Mouse (Mus musculus) heart, embryonic 15.5 days (tissue): ENCODE measurements at regions not wholly inside any gene's neighbourhood (a gene's known extent, or its start where the extent isn't known, plus 50 kb on each side); places are given as distances from the start of the nearest gene placed in this dataset.
"Not testable (repeated sequence)": the region's sequence is repeated elsewhere in the genome, so short reads cannot be mapped to it uniquely, and the experiment has no call there.

Experiments used
- ATAC-seq: fragments of 200-750 bp; cut with Nextera tagmentation; replicated peaks from 2 replicates; pipeline ENCODE4 v1.8.0; 2017; ENCODE audit warnings: low read depth, moderate TSS enrichment; ENCODE audit not compliant: insufficient number of reproducible peaks, insufficient read depth, low FRiP score
- H3K27ac ChIP-seq: fragments of 300-500 bp; sonication (generic); 2 replicates; pipeline ENCODE4 v1.5.1; 2015; ENCODE audit warnings: mild to moderate bottlenecking, inconsistent platforms
- H3K27me3 ChIP-seq: fragments of 300-500 bp; sonication (generic); 2 replicates; pipeline ENCODE4 v1.6.1; 2015; ENCODE audit warnings: inconsistent platforms
- H3K36me3 ChIP-seq: fragments of 300-500 bp; sonication (generic); 2 replicates; pipeline ENCODE4 v1.6.1; 2015; ENCODE audit warnings: mild to moderate bottlenecking, inconsistent platforms
- H3K4me1 ChIP-seq: fragments of 300-500 bp; sonication (generic); replicated peaks from 2 replicates; pipeline ENCODE4 v1.6.1; 2015; ENCODE audit warnings: inconsistent platforms
- H3K4me2 ChIP-seq: fragments of 300-500 bp; sonication (generic); 2 replicates; pipeline ENCODE4 v1.6.1; 2015; ENCODE audit warnings: inconsistent platforms, mild to moderate bottlenecking, moderate library complexity
- H3K4me3 ChIP-seq: fragments of 300-500 bp; sonication (generic); 2 replicates; pipeline ENCODE4 v1.5.1; 2015; ENCODE audit warnings: mild to moderate bottlenecking, inconsistent platforms
- H3K9ac ChIP-seq: fragments of 300-500 bp; sonication (generic); 2 replicates; pipeline ENCODE4 v1.6.1; 2015; ENCODE audit warnings: mild to moderate bottlenecking, inconsistent platforms
- H3K9me3 ChIP-seq: fragments of 300-500 bp; sonication (generic); replicated peaks from 2 replicates; pipeline ENCODE4 v1.6.1; 2016; ENCODE audit warnings: inconsistent platforms
- WGBS: fragments of 180-500 bp; shearing (Covaris S2); methylation state at CpG from one replicate; pipeline ENCODE4 v1.1.7; 2015; ENCODE audit warnings: mixed read lengths; 5-methylcytosine and 5-hydroxymethylcytosine counted together

- WGBS: 82% methylated on average over 4 of the region's 4 CpGs
- no peaks in the 10 kb centered on the region for H3K9me3 ChIP-seq
- no peak overlapping the region for H3K4me3 ChIP-seq
- H3K4me1 ChIP-seq: no peaks in the 10 kb centered on the region
- no peak overlapping the region for H3K27ac ChIP-seq
- ATAC-seq: no peak
- H3K9ac ChIP-seq: no peak overlapping the region
- no peak overlapping the region for H3K4me2 ChIP-seq
- H3K36me3 ChIP-seq: no peaks in the 10 kb centered on the region
- no peaks in the 10 kb centered on the region for H3K27me3 ChIP-seq
These were observed 1453.2 kb upstream of the Gje1 start for GRCm38 (mm10) chr10:16171251-16171650.

GRCm38 (mm10) chr10:16159542-16159941 lies 1441.5 kb upstream of the Gje1 start:
- H3K4me3 ChIP-seq, H3K27me3 ChIP-seq, ATAC-seq, H3K27ac ChIP-seq, H3K36me3 ChIP-seq, H3K9ac ChIP-seq, H3K9me3 ChIP-seq, H3K4me2 ChIP-seq, H3K4me1 ChIP-seq: not testable (repeated sequence)
- WGBS: 66% methylated on average over 6 of the region's 6 CpGs

- ATAC-seq: no peak
- Histone ChIP-seq H3K27me3 (no peaks in the 10 kb centered on the region), H3K36me3 (no peaks in the 10 kb centered on the region), H3K9me3 (no peaks in the 10 kb centered on the region), H3K4me3 (no peak overlapping the region), H3K27ac (no peak overlapping the region), H3K9ac (no peak overlapping the region), H3K4me1 (no peaks in the 10 kb centered on the region), H3K4me2 (no peak overlapping the region)
- WGBS: 68% methylated on average over 3 of the region's 3 CpGs
These were observed 1440.4 kb upstream of the Gje1 start for GRCm38 (mm10) chr10:16158445-16158844.

GRCm38 (mm10) chr10:16156954-16157353 lies 1438.9 kb upstream of the Gje1 start:
- H3K27ac ChIP-seq: no peak overlapping the region
- no peaks in the 10 kb centered on the region for H3K4me1 ChIP-seq
- no peak overlapping the region for H3K9ac ChIP-seq
- WGBS: 91% methylated on average over 5 of the region's 5 CpGs
- H3K27me3 ChIP-seq: no peaks in the 10 kb centered on the region
- H3K9me3 ChIP-seq: no peaks in the 10 kb centered on the region
- no peak for ATAC-seq
- H3K4me2 ChIP-seq: no peak overlapping the region
- H3K4me3 ChIP-seq: no peak overlapping the region
- H3K36me3 ChIP-seq: no peaks in the 10 kb centered on the region

GRCm38 (mm10) chr10:16148991-16149390 lies 1431.0 kb upstream of the Gje1 start:
- Histone ChIP-seq H3K4me1 (no peaks in the 10 kb centered on the region), H3K9me3 (no peaks in the 10 kb centered on the region), H3K27ac (no peak overlapping the region), H3K4me3 (no peak overlapping the region), H3K9ac (no peak overlapping the region), H3K36me3 (no peaks in the 10 kb centered on the region), H3K4me2 (no peak overlapping the region), H3K27me3 (no peaks in the 10 kb centered on the region)
- ATAC-seq: no peak
- 91% methylated on average over 3 of the region's 3 CpGs for WGBS

- no peak overlapping the region for H3K27ac ChIP-seq
- H3K4me1 ChIP-seq: no peaks in the 10 kb centered on the region
- H3K9ac ChIP-seq: no peak overlapping the region
- H3K4me2 ChIP-seq: no peak overlapping the region
- no peaks in the 10 kb centered on the region for H3K36me3 ChIP-seq
- ATAC-seq: peak; percentile 35; the same call in 1 of the 2 replicates
- no peak overlapping the region for H3K4me3 ChIP-seq
- WGBS: 19% methylated on average over 1 of the region's 1 CpGs
- H3K27me3 ChIP-seq: no peaks in the 10 kb centered on the region
- H3K9me3 ChIP-seq: no peaks in the 10 kb centered on the region
These were observed 1427.4 kb upstream of the Gje1 start for GRCm38 (mm10) chr10:16145397-16145796.

- H3K4me1 ChIP-seq: peaks cover 4% of the 10 kb centered on the region; the same call in 1 of the 2 replicates
- 33% methylated on average over 2 of the region's 2 CpGs for WGBS
- H3K9me3 ChIP-seq: no peaks in the 10 kb centered on the region
- no peak overlapping the region for H3K9ac ChIP-seq
- no peak overlapping the region for H3K4me3 ChIP-seq
- H3K36me3 ChIP-seq: no peaks in the 10 kb centered on the region
- H3K27ac ChIP-seq: no peak overlapping the region
- 0 out of 2 replicates have a peak, but pooled peaks have one; percentile 22 for ATAC-seq
- no peaks in the 10 kb centered on the region for H3K27me3 ChIP-seq
- H3K4me2 ChIP-seq: no peak overlapping the region
These were observed 1405.9 kb upstream of the Gje1 start for GRCm38 (mm10) chr10:16123902-16124301.

GRCm38 (mm10) chr10:16088210-16088609 lies 1370.2 kb upstream of the Gje1 start:
- Histone ChIP-seq H3K4me2 (no peak overlapping the region), H3K9me3 (no peaks in the 10 kb centered on the region), H3K4me1 (no peaks in the 10 kb centered on the region), H3K27me3 (no peaks in the 10 kb centered on the region), H3K4me3 (no peak overlapping the region), H3K27ac (no peak overlapping the region), H3K9ac (no peak overlapping the region), H3K36me3 (no peaks in the 10 kb centered on the region)
- 79% methylated on average over 3 of the region's 3 CpGs for WGBS
- ATAC-seq: no peak

- Histone ChIP-seq H3K4me3 (no peak overlapping the region), H3K27me3 (no peaks in the 10 kb centered on the region), H3K27ac (no peak overlapping the region), H3K4me1 (no peaks in the 10 kb centered on the region), H3K9me3 (no peaks in the 10 kb centered on the region), H3K36me3 (no peaks in the 10 kb centered on the region), H3K9ac (no peak overlapping the region), H3K4me2 (no peak overlapping the region)
- 66% methylated on average over 5 of the region's 5 CpGs for WGBS
- no peak for ATAC-seq
These were observed 1335.0 kb upstream of the Gje1 start for GRCm38 (mm10) chr10:16053008-16053407.

- Histone ChIP-seq H3K4me3 (no peak overlapping the region), H3K36me3 (no peaks in the 10 kb centered on the region), H3K4me1 (no peaks in the 10 kb centered on the region), H3K27me3 (no peaks in the 10 kb centered on the region), H3K27ac (no peak overlapping the region), H3K4me2 (no peak overlapping the region), H3K9ac (no peak overlapping the region), H3K9me3 (no peaks in the 10 kb centered on the region)
- no peak for ATAC-seq
- 58% methylated on average over 2 of the region's 2 CpGs for WGBS
These were observed 1334.5 kb upstream of the Gje1 start for GRCm38 (mm10) chr10:16052463-16052889.

- 98% methylated on average over 2 of the region's 2 CpGs for WGBS
- H3K27ac ChIP-seq: no peak overlapping the region
These were observed 1318.2 kb upstream of the Gje1 start for GRCm38 (mm10) chr10:16036255-16036654.

GRCm38 (mm10) chr10:16033096-16033495 lies 1315.1 kb upstream of the Gje1 start:
- H3K27ac ChIP-seq: no peak overlapping the region
- no peak overlapping the region for H3K9ac ChIP-seq
- no peak overlapping the region for H3K4me3 ChIP-seq
- no peaks in the 10 kb centered on the region for H3K27me3 ChIP-seq
- no peak overlapping the region for H3K4me2 ChIP-seq
- no peaks in the 10 kb centered on the region for H3K36me3 ChIP-seq
- ATAC-seq: no peak
- H3K4me1 ChIP-seq: no peaks in the 10 kb centered on the region
- H3K9me3 ChIP-seq: no peaks in the 10 kb centered on the region

More at GRCm38 (mm10) chr10:16036255-16036654, 1318.2 kb upstream of the Gje1 start:
- Histone ChIP-seq H3K4me3 (no peak overlapping the region), H3K9me3 (no peaks in the 10 kb centered on the region), H3K4me1 (no peaks in the 10 kb centered on the region), H3K4me2 (no peak overlapping the region), H3K9ac (no peak overlapping the region), H3K36me3 (no peaks in the 10 kb centered on the region), H3K27me3 (no peaks in the 10 kb centered on the region)
- ATAC-seq: no peak
